Mouse (Mus musculus) Patski (cell line): ENCODE measurements at regions not wholly inside any gene's neighbourhood (a gene's known extent, or its start where the extent isn't known, plus 50 kb on each side); places are given as distances from the start of the nearest gene placed in this dataset.

Experiments used
- ATAC-seq: fragments of 100-300 bp; one replicate; pipeline ENCODE4 v1.8.0; 2021
- CTCF ChIA-PET: fragments of 350-600 bp; sonication (Branson Sonifier 250); formaldehyde crosslinking; loops from one replicate; lab custom pipeline; 2022; ENCODE audit warnings: inconsistent platforms; lab: Charles Lee
- POLR2A ChIA-PET: fragments of 350-600 bp; sonication (Branson Sonifier 250); formaldehyde crosslinking; loops from one replicate; lab custom pipeline; 2022; ENCODE audit warnings: antibody characterized with exemption, inconsistent platforms; lab: Charles Lee
- DNase-seq: peaks from one replicate; pipeline ENCODE4 v3.0.0-alpha.2; 2011; ENCODE audit warnings: low read depth, low spot score
- H3K27me3 ChIP-seq: fragments of 371-371 bp; one replicate; pipeline ENCODE4 v1.5.1; 2021
- CTCF ChIP-seq: fragments of 100-300 bp; IDR thresholded peaks from one replicate; pipeline ENCODE4 v1.5.1; 2021
- in situ Hi-C: fragments of 300-500 bp; cut with MboI; formaldehyde crosslinking; loops from 3 replicates; pipeline ENCODE4 v1.11.1; 2018; ENCODE audit warnings: low pct_unique_long_range_greater_than_20kb, mixed read lengths

DNA sequence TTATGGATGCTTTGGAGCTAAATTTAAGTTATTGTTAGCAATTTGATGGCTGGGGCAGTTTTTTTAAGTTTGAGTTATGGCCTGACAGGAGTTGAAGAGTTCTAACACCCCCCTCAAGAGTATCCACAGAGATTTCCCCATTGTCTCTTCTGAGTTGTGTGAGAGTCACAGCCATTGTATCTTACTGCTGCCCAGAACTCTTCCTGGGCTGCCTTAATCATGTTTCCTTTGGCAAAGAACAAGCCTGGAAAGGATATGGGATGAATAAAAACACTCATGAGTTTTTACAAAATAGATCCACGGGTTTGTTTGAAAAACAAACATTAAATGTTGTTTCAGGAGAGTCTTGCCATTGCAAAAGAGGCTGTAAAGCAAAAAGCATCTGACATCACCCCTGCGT lies 343.5 kb upstream of the Gm11146 start:
- ATAC-seq (no peak), DNase-seq (no peak)
- in situ Hi-C loops: no loop called here
- POLR2A ChIA-PET: no interaction called here
- CTCF ChIA-PET: no interaction called here
- no peak for TF ChIP-seq CTCF
- H3K27me3 ChIP-seq: peaks cover 10% of the 10 kb centered on the region

DNA sequence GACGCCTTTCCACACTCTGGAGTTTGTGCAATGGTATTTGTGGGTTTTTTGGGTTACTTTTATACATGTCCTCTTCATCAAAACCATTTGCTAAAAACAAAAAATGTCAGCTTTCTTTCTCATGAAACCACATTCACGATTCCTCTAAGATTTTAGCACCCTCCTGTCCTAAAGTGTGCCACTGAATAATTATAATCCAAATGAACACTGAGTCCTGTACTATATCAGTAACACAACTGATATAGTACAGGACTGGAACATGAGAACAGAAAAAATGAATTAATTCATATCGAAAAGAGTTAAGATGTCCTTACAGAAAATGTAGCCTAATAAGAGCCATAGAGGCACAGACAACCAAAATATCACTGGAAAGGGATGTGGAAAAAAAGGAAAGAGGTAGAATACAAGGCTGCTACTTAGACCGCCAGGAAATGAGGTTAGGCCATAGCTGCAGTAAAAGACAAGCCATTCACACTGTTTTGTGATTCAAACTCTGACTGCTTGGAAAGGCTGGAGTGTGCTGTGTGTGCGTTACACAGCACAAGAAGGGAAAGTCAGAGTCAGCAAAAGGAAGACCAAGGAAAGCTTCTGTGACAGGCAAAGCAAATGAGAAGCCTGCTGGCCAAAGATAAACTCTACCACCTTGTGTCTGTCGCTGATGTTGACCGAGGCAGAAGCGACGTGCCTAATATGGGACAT lies 329.3 kb upstream of the Gm11146 start:
- in situ Hi-C loops: no loop called here
- TF ChIP-seq CTCF: no peak
- ChIA-PET CTCF (no interaction called here), POLR2A (interaction anchor here (0.6 kb wide), 1 partner anchor 80 kb away, joined by 3 read pairs; no protein-coding TSS in a partner anchor)
- ATAC-seq: no peak
- peaks cover 10% of the 10 kb centered on the region for H3K27me3 ChIP-seq
- DNase-seq: no peak

DNA sequence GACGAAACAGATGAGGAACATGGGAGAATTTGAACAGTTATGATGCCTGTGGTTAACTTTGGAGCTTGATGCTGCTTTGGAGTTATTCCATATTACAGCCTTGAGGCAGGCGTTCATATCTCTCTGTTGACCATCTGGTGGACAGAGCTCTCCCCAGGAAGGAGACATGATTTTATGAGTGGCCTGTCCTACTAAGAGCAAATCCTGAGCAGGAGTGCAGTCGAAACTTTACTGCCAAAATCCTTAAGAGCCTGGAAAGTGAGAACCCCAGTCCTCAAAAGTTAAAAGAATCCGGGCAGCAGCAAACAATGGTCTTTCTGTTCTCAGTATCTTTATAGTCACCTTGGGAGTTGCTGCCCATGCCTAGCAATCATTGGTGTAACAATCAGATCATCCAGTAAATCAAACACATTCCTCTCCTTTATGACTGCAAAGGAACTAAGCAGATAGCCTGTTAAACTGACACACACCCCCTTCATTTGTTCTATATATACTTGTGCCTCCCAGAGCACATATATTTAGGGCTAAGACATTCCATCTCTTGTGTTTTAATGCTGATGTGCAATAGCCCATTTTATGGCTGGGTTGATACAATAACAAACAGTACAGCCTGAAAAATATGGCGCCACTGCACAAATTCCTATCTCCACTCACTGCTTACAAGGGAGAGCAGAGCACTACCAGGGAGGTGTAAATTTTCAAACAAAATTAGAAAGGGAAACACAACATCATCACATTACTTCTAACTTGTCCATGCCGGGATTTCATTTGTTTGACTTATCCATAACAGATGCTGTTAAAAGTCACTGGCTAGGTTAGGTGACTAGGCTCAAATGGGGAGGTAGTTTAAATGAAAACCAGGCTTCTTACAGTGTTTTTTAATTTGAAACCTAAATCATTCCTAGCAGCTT lies 312.5 kb upstream of the Gm11146 start:
- in situ Hi-C loops: no loop called here
- no peak for DNase-seq
- H3K27me3 ChIP-seq: peaks cover 5% of the 10 kb centered on the region
- POLR2A ChIA-PET: no interaction called here
- no peak for ATAC-seq
- CTCF ChIA-PET: no interaction called here
- TF ChIP-seq CTCF: no peak

DNA sequence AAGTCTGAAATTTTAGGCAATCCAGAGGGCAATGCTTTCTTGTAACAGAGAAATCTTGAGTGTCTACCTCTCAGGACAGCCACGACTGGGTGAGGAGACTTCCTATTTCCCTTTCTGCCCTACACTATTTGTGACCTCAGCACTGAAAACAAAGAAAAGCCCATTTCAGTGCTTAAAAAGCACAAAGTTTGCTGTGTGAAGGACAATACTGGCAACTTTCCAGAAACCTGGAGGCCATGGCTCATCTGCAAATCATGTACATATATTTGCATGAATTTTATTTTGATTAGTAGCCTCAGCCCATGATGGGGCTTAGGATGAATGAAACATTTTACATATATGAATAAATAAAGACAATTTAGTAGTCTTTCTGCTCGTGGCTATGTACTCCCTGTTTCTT lies 292.4 kb upstream of the Gm11146 start:
- no peak for ATAC-seq
- ChIA-PET CTCF (no interaction called here), POLR2A (no interaction called here)
- TF ChIP-seq CTCF: no peak
- H3K27me3 ChIP-seq: peaks cover 8% of the 10 kb centered on the region
- no peak for DNase-seq
- in situ Hi-C loops: no loop called here

- in situ Hi-C loops: no loop called here
- DNase-seq (no peak), ATAC-seq (no peak)
- ChIA-PET POLR2A (no interaction called here), CTCF (no interaction called here)
- TF ChIP-seq CTCF: no peak
- peaks cover 8% of the 10 kb centered on the region for H3K27me3 ChIP-seq
Observed at GRCm38 (mm10) chr16:77893690-77894089, 291.8 kb upstream of the Gm11146 start.

- no peak for ATAC-seq
- ChIA-PET POLR2A (no interaction called here), CTCF (no interaction called here)
- H3K27me3 ChIP-seq: peaks cover 11% of the 10 kb centered on the region
- no peak for DNase-seq
- no peak for TF ChIP-seq CTCF
- in situ Hi-C loops: no loop called here
Observed at GRCm38 (mm10) chr16:77892731-77893130, 290.8 kb upstream of the Gm11146 start.

GRCm38 (mm10) chr16:77889348-77889747 lies 287.5 kb upstream of the Gm11146 start:
- in situ Hi-C loops: no loop called here
- H3K27me3 ChIP-seq: peaks cover 8% of the 10 kb centered on the region
- ChIA-PET CTCF (no interaction called here), POLR2A (no interaction called here)
- DNase-seq: no peak
- ATAC-seq: no peak
- TF ChIP-seq CTCF: no peak

- no peak for DNase-seq
- in situ Hi-C loops: no loop called here
- peaks cover 11% of the 10 kb centered on the region for H3K27me3 ChIP-seq
- ATAC-seq: no peak
- ChIA-PET POLR2A (no interaction called here), CTCF (interaction anchor here (0.6 kb wide), 1 partner anchor 124 kb away, joined by 3 read pairs; no protein-coding TSS in a partner anchor)
- TF ChIP-seq CTCF: no peak
Observed at GRCm38 (mm10) chr16:77885060-77885679, 283.3 kb upstream of the Gm11146 start.

DNA sequence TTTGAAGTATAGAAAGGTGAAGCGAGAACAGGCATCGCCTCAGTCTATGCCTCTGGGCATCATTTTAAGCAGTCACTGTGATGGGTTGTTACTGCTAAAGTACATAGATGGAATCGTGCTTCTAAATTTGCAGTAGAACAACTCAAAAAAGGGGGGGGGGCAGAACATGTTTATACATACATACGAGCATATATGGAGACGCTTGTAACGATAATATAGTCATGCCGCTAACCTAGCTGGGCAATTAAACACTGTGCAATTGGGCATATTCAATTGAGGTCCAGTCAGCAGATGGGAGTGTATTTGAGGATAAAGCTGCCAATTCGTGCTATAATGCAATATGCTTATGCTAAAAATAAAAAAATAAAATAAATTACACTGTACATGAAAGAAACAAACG lies 282.6 kb upstream of the Gm11146 start:
- no peak for ATAC-seq
- TF ChIP-seq CTCF: no peak
- CTCF ChIA-PET: interaction anchor here (0.6 kb wide), 1 partner anchor 125 kb away, joined by 3 read pairs; no protein-coding TSS in a partner anchor
- POLR2A ChIA-PET: no interaction called here
- in situ Hi-C loops: no loop called here
- no peak for DNase-seq
- peaks cover 18% of the 10 kb centered on the region for H3K27me3 ChIP-seq

- in situ Hi-C loops: no loop called here
- ATAC-seq: no peak
- H3K27me3 ChIP-seq: peaks cover 47% of the 10 kb centered on the region
- DNase-seq: no peak
- CTCF ChIA-PET: no interaction called here
- no peak for TF ChIP-seq CTCF
- POLR2A ChIA-PET: no interaction called here
Observed at GRCm38 (mm10) chr16:77877006-77877405, 275.1 kb upstream of the Gm11146 start.
